Mouse (Mus musculus) right cerebral cortex, postnatal 25 days (tissue): ENCODE results near the gene 1190005I06Rik.

ENCODE experiments used
- DNase-seq: peaks from one replicate; pipeline ENCODE4 v3.0.0; 2022

The 1190005I06Rik gene

DNA sequence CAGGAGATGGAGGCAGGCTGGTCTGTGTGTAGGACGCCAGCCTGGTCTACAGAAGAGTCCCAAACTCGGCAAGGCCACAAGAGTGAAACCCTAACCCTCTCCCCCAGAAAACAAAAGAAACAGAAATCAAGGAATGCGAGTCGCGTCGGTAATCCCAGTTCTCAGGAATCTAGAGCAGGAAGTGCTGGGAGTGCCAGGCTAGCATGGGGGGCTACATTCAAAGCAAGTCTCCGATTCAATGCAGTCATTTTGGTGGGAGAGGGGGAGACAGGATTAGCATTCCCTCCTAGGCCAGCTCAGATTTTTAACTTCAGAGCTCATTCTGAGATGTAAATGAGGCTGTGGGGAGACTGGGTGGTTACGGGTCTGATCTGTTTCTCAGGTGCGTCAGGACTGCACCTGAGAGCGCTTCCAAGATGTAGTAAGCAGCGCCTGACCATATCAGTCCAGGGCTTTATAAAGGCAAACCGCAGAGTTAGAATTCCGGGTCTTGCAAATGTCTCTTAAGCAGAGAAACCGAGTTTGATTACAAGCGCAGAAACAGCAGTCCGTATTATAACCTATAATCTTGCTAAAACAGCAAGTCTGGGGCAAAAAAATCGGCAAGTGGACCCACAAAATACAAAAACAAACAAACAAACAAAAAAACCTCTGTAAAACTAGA, 19.5 kb upstream of the 1190005I06Rik start:
- DNase-seq = no peak

DNA sequence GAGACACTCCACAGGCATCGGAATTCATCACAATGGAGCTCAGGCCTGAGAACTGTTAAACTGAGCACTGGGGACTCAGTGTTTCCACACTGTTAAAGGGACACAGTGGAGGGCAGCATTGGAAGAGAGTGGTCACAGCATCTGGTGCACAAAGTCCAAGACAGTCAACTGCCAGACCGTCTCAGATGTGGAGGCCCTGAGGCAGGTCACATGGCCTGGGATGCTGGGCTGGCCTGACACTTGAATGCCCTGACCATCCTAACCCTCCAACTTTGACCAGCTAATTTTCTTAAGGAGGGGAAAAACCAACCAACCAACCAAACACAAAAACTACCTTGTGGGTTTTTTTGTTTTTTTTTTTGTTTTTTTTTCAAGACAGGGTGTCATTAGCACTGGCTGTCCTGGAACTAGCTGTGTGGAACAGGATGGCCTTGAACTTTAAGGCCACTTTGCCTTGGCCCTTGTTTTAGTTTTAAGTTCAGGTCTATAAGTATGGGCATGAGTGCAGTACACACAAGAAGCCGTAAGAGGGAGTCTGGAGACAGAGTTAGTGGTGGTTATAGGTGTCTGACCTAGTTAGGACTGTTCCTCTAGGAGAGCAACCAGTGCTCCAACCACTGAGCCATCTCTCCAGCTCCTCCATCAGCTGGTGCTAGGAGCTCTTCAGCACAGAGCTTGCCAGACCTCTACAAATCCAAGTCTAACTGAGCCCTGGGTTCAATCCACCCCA, 18.5 kb upstream of the 1190005I06Rik start:
- no peak for DNase-seq

DNA sequence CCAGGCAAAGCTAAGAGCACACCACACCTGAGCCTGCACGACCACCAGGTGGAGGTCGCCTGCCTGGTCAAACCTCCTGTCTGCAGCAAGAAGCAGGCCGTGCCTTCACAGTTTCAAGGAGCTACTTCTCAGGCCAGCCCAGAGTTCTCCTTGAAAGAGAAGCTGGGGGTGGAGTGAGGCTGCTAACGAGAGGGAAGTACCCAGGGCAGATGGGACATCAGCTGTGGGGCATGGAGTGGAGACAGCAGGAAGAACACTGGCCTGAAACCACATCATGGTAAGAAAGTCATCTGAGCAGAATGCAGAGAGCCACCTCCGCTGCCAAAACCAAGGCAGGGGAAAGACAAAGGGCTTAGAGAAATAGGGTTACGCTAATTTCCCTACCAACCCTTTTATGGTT, 17.1 kb upstream of the 1190005I06Rik start:
- DNase-seq = no peak

DNA sequence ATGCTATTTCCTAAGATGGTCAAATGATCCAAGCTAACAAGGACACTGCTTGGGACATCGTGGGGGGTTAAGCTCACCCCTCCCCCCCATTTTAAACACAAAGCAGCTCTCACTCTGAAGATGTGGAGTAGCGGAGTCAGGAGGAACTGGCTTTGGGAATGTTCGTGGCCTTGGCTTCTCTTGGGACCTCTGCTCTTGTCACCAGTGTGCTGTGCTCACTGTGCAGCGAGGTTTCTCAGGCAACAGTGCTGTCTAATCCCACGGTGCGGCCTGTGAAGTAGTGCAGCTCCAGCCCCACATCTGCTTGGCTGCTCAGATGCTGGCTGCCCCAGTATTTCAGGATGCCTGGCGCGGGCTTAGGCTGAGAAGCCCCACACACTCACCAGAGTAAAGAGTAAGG, 10.0 kb upstream of the 1190005I06Rik start:
- DNase-seq = no peak

DNA sequence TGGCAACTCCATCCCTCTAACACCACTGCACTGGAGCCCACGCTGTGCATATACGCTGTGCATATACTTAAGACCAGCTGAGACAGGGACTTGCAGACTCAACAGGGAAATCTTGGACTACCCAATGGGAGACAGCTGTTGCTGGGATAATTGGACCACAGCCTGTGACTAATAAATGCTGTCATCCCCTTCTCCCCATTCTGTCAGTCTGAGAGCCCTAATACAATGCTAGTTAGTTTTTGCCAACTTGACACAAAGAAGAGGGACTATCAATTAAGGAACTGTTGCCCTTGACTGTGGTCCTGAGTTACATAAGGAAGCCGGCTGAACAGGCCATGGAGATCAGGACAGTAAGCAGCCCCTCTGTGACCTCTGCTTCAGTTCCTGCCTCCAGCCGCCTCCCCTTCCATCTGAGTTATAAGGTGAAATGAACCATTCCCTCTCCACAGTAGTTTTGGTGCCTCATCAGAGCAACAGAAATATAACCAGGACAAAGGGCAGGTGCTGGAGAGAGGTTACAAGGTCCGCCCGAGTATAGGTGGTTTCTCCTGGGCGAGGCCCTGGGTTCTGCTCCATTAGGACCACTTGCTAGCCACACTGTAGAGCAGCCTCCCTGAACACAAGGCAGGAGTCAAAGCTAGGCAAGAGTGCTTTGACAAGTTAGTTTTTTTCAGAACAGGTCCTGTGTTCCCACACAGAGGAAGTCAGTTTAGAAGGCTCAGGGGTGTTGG, 9.1 kb upstream of the 1190005I06Rik start:
- no peak for DNase-seq

DNA sequence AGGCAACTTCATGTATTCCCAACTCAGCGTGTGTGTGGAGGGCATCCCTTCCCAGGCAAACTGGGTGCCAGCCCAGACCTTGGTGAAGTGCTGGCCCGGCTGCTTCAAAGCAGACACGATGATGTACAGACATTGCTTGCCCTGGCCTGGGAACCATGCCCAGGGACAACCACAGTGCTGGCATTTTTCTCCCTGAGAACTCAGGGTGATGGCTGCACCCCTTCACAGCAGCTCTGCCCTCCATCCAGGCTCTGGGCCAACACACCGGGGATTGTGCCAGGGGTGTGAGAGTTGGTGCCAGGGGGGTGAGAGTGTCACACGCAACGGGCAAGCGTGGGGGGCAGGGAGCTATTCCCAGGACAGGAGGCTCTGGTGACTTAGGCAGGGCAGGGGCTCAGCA, 2.8 kb downstream of the 1190005I06Rik start:
- peak; percentile 54 for DNase-seq

DNA sequence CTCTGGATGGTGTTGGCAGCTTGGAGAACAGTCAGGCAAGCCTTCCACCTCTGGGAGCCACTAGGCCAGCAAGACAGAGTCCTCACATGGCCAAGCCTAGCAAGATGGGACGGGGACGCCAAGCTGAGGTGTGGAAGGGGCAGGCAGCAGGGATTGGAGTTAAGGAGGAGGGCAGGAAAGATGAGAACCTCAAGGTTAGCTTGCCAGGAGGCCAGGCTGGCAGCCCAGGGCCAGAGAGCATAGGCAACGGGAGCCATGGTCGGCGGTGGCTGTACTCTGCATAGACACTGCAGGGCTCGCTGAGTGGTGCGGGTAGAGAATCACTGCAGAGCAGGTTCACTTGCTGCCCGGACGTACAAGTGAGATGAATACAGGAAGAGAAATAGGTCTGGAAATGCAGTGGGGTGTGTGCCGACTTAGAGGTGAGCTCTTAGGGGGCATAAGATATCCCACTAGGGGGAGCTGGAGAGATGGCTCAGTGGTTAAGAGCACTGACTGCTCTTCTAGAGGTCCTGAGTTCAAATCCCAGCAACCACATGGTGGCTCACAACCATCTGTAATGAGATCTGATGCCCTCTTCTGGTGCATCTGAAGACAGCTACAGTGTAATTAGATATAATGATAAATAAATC, 5.3 kb downstream of the 1190005I06Rik start:
- DNase-seq = no peak

DNA sequence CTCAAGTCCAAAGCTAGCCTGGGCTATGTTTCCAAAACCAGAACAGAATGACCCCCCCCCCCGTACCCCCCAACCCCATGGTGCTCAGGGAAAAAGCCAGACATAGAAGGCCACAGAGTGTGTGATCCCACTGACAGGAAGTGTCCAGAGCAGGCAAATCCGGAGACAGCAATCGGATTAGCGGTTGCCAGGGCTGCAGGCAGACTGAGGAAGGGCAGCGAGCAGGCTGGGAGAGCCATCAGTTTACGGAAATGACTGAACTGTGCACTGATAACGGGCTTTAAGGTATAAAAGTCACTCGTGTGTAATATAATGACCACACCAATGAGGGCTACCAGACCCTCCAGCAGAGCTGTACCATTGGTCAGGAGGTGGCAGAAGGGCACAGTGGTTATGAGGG, 6.2 kb downstream of the 1190005I06Rik start:
- no peak for DNase-seq

DNA sequence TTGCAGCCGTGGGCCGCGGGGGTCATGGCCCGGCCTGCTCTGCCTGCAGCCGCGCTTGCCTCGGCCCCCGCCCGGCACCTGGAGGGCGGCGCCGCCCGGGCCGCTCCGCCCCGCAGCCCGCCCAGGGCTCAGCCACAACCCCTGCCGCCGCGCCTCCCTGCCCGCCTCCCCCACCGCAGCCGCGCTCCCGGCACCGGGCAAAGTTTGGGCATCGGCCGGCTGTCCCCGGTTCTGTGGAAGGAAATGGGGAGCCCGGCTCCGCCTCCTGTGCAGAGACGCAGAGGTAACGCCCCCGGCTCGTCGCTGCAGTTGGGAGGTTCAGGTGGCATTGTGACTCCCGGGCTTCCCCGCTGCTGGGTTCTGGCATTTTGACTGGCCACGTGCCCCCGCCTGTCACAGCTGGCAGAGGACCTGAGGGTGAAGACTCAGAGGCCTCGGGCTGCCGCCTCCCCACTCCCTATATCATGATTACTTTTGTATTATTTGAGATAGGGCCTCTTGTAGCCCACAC, 13.0 kb downstream of the 1190005I06Rik start:
- peak; percentile 50 for DNase-seq

DNA sequence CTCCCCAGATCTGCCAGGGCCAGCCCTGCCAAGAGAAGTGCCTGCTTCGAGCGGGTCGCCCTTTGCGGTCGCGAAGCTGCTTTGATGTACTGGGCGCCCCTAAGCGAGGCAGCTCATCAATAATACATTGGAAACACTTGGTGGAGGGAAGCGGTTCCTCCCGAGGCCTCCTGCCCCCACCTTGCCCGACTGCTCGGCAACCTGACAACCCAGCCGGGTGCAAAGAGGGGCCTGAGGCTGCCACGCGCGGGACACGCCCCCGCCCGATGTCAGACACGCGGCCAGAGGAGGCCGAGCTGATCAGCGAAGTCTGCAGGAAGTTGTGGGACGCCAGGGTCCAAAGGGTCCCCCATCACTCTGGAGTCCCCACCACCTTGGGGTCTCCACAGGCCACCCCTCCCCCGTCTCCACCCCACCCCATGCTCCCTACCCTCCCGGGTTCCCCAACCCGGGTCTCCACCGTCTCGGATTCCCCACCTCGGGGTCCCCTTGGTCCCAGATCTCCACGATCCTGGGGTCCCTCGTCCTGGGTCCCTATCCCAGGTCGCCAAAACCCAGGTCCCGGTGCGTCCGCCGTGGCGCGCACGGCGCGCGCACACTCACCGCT, 13.7 kb downstream of the 1190005I06Rik start:
- DNase-seq = peak; percentile 34

DNA sequence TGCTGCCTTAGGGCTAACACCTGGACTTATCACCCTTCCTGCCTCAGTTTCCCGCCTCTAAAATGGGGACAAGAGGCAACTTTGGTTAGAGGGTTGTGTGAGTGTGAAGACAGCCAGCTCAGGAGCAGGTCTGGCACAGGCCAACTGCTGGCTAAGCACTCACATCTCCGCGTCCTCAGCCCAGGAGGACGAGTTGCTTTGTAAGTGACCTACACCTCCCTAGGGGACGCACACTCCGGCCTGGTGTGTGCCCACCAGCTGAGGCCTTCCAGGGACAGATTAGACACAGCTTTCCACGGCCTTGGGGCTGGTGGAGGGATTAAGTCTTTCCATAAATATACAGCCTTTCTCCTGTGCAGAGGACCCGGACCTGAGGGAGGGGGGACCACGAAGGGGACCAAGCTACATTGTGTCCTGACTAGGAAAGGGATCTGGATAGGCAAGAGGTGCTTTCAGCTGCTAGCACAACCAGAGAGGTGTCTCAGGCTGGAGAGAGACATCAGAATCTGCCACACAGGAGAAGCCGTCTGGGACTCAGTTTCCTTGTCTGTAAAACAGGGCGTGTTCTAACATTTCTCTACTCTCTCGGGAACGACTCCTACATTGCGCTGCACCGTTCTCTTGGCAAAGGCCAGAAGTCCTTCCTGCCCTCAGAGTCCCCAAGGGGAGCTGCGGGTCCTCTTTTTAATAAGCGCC, 14.3 kb downstream of the 1190005I06Rik start:
- DNase-seq = no peak

DNA sequence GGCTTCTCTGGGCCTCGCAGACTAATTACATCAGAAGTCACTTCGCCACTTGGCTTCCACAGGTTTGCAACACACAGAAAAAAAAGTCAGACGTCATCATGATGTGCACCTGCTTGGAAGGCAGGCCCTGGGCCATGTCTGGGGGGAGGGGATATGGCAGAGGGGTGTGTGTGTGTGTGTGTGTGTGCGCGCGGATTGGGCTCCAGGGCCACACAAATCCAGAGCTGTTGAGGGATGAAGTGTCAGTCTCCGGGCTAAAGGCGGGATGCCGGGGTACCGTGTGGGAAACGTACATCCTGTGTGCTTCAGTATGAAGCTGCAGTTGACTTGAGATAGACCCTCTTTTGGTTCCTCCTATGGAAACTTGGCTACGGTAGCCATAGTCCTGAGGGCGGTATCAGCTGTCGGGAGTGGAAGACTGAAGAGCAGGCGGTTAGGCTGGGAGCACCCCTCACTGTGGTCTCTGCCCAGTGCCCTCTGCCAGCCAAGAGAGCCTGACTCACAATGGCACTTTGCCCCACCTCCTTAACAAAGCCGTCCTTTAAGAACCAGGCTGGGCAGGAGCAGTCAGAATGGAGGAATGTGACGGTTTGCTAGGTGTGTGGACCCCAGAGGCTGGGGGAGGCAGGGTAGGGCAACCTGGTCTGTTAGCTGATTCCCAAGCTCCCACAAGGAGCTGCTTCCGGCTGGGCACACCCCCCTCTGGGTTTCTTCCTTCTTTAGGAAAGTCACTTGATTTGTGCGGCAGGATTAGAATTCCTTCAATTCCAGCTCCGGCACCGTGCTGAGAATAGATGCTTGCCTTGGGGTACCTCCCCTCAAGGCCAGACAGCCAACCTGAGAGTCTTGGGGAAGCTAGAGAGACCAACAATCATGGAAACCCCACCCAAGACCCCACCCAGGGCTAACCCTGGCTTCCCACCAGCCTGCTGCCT, 15.7 kb downstream of the 1190005I06Rik start:
- no peak for DNase-seq

DNA sequence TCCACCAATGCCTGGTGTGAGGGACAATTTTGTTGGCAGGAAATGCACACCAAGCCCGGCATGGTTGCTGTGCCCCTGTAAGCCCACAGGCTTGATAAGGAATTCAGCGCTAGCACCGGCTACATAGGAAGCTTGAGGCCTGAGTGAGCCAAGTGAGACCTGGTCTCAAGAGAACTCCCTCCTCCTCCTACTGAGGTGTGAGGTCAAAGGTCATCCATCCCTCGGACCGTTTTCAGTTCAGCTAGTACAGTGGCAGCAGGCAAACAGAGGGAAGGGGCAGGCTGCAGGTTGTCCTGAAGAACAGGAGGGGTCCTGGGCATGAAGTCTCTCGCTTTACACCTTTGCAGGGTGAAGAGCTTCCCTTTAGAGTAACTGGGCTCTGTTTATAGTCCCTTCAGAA, 16.6 kb downstream of the 1190005I06Rik start:
- DNase-seq = no peak

DNA sequence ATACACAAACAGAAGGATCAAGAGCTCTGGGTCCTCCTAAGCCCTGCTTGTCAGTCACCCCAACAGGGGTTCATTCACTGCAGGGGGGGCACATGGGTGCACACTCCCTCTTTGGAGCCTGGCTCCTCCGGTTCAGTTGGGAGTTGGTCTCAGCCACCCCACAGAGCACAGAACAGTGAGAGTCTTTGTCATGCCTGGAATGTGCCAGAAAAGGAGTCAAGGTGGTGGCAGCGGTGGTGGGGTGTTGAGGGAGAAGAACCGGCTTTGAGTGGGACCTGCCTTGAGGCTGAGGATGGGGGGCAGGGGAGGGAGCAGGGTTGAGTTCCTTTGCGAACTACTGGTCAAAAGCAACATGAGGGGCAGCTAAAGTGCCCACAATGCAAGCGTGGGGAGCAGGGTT, 17.4 kb downstream of the 1190005I06Rik start:
- DNase-seq = no peak

DNA sequence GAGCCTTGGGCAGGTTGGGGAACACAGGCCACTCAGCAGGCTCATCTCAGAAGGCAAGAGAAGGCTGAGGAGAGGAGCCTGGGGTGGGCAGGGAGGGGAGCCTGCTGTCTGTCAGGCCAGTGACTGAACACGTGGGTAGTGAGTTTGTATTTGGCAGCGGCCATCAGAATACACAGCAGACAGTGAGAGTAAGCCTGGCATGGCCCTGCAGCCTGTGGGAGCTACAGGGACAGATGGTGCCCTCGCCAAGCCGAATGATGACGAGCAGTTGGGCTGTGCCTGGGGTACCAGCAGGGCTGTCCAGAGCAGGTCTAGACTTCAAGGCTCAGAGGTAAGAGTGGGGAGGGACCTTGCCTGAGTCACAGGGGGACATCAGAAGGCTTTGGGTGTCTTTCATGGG, 20.1 kb downstream of the 1190005I06Rik start:
- DNase-seq = no peak

DNA sequence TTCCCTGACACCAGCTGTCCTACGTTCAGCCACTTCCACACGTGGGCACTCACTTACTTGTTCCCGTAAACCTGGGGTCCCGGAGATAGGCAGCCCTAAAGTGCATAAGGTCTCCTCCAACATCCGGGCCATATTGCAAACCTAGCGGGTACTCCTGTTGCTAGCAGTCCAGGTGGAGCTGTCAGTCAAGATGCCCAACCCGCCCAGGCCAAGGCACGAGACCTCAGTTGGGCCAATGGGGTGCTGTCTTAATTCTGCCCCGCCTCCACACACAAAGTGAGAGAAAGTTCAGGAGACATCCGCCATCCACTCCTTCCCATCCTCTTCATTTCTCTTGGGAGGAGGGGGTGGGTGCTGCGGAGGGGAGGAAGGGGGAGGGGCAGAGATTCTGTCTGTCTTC, 21.0 kb downstream of the 1190005I06Rik start:
- no peak for DNase-seq

DNA sequence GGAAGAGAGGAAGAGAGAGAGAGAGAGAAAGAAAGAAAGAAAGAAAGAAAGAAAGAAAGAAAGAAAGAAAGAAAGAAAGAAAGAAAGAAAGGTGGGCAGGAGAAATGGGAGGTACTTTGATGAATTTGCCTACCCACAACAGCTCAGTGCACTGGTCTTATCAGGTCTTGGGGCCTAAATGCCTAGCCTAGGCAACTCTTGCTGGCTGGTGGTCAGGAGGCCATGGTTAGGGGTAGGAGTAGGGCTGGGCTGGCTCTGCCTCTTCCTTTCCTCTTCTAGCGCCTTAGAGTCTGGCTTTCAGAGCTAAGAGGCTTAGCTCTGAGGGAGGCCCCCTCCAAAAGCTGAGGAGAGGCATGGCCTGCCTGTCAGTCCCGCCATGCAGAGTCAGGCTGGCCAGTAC, 23.8 kb downstream of the 1190005I06Rik start:
- no peak for DNase-seq

DNA sequence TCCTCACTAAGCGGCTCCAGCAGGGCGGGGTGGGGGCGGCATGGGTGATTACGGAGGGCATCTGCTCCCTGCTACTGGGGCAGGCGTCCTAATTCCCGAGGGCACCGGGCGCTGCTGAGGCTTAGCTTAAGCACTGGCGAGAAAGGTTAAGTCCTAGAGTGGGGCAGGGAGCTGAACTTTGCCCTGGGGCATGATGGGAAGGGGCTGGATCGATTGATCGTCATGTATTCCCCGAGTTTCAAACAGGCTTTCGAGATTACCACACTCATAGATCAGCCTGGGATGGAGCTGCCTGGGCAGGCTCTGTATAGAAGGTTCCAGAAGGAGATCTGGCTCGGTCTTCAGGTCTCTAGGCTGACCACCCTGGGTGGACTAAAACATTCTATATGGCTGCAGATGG, 25.3 kb downstream of the 1190005I06Rik start:
- no peak for DNase-seq

DNA sequence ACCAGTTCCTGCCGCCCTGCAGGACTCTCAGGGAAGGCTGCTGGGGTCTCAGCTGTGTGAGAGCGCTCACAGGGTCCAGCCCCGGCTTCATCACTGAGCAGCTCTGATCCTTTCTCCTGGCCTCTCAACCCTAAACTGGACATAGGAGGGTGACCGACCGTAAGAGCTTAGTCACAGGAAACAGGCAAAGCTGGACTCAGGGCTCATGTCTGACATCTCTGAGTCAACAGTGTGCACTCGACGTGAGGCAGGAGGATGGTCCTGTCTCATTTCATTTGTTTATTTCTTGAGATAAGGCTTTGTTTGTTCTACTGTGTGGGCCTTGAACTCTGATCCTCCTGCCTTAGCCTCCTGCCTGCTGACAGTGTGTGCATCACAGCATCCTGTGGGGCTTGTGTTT, 27.0 kb downstream of the 1190005I06Rik start:
- DNase-seq = no peak

DNA sequence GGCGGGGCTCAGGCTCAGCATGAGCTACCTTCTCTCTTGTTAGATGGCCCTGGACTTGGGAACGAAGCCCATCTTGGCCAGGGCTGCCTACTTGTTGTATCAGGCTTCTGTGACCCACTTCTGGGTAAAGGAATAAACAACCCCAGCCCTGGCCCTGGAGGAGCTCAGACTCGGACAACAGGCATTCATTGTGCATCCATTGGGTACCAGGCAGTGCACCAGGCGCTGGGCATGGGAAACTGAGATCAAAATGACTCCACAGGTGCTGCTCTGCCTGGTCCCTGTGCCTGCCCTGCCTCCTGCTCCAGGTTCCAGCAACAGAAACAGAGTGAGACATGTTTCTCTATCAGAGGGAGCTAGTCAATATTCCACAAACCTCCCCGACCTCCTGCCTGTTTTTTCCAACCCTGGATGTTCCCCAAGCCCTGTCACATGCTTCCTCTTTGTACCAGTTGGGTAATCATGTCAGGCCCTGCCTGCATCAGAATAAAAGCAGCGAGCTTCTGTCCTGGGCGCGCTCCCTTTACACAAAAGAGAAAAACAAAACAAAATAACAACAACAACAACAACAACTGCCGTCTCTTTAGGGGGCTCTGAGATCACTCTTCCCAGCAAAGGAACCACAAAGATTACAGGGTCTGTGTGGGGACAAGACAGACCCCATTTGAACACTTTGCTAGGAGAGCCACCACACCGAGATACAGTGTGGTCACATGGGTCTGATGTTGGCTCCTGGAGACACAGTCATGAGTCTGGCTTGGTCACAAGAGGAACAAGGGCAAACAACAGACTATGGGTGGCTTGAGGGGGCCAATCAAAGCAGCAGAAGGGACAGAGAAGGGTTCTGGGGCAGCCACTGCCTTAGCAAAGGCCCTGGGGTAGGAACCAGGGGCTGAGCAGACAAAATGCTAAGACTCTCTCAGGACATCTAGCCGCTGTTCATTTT, 27.9 kb downstream of the 1190005I06Rik start:
- peak; percentile 35 for DNase-seq
